Mouse (Mus musculus): Measurements from ENCODE around the gene Ipo4.

- no peak for TF ChIP-seq CTCF (conservative IDR thresholded peaks at IDR 0.05; ENCODE audit: low read length)
- TF ChIP-seq NANOG (IDR thresholded peaks at IDR 0.05; ENCODE audit: borderline replicate concordance, low read length): no peak
Observed at GRCm38 (mm10) chr14:55579511-55580496, 56.0 kb downstream of the Ipo4 start.

All from E14TG2a.4 (cell line).